Mouse (Mus musculus): ENCODE results near the gene Cux1. TPM values are rescaled to one million over a fixed set of nuclear protein-coding genes. Genes with fewer than 3 reads are reported as not detected.

The Cux1 gene
- total RNA-seq, 2 experiments from 2014 or later, result 34.5 to 36.4 TPM

GRCm38 (mm10) chr5:136335681-136336080 is 231.6 kb downstream of the Cux1 start:
- no peak for DNase-seq (ENCODE audit: low spot score in 2 of 2)
- TF ChIP-seq CTCF (conservative IDR thresholded peaks at IDR 0.05), result no peak
- Histone ChIP-seq H3K27ac (no peak overlapping the region), H3K4me3 (no peak overlapping the region)

- Histone ChIP-seq H3K4me3 (no peak overlapping the region), H3K27ac (no peak overlapping the region)
- DNase-seq (ENCODE audit: low spot score in 2 of 2), result no peak
- no peak for TF ChIP-seq CTCF (conservative IDR thresholded peaks at IDR 0.05)
Observed at GRCm38 (mm10) chr5:136334780-136335179, 232.5 kb downstream of the Cux1 start.

DNA sequence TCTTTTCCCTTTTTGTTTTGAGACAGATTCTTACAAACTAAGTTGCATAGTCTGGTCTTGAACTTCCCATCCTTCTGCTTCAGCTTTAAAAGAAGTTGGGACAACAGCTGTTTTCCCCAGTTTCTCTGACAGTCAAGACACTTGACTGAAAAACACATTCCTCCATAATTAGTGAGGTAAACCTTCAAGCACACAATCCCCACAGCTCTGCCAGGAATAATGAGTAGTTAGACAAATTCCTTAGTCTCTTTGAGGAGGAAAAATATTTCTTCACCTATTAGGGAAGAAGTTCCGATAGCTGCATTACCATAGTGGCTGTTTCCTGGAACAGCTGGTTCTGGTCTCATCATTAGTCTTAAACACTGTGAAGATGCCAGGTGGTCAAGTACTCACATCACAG is 233.2 kb downstream of the Cux1 start:
- TF ChIP-seq CTCF (conservative IDR thresholded peaks at IDR 0.05), result no peak
- no peak overlapping the region for H3K27ac ChIP-seq
- no peak overlapping the region for H3K4me3 ChIP-seq
- no peak for DNase-seq (ENCODE audit: low spot score in 2 of 2)

- no peak for TF ChIP-seq CTCF (conservative IDR thresholded peaks at IDR 0.05)
- DNase-seq (ENCODE audit: low spot score in 2 of 2), result no peak
- H3K27ac ChIP-seq, result no peak overlapping the region
- no peak overlapping the region for H3K4me3 ChIP-seq
Observed at GRCm38 (mm10) chr5:136332786-136333462, 234.4 kb downstream of the Cux1 start.

DNA sequence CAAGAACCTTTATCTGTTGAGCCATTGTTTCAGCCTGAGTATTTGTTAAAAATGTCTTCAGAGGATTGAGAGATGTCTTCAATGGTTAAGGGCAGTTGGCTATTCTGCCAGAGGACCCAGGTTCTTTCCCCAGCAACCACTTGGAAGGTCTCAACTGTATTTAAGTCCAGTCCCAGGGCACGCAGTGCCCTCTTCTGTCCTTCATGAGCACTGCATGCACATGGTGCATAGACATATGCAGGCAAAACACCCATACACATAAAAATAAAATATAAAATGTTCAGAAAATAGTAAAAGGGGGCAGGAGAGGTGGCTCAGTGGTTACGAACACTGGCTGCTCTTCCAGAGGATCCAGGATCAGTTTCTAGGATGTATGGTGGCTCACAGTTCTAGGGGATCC is 239.6 kb downstream of the Cux1 start:
- no peak for DNase-seq (ENCODE audit: low spot score in 2 of 2)
- H3K27ac ChIP-seq, result no peak overlapping the region
- peak; percentile 56 for TF ChIP-seq CTCF (conservative IDR thresholded peaks at IDR 0.05)
- no peak overlapping the region for H3K4me3 ChIP-seq

DNA sequence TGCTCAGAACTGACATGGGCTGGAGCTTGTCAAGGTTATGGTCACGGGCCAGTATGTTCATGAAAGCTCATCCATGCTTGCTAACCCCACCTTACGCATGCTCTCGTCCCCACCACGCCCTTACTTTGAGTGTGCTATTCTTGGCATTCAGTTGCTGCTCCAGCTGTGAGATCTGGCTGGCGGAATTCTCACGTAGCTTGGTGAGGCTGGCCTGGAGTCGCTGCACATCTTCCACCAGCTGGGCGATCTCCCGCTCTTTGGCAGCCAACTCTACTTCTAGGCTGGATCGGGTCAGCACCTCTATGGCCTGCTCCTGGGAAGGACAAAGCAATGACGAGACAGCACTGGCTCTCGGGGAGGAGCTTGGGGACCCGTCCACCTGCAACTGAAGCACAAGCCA is 240.7 kb downstream of the Cux1 start:
- no peak overlapping the region for H3K4me3 ChIP-seq
- TF ChIP-seq CTCF (conservative IDR thresholded peaks at IDR 0.05), result no peak
- DNase-seq (ENCODE audit: low spot score in 2 of 2), result no peak
- H3K27ac ChIP-seq, result no peak overlapping the region

GRCm38 (mm10) chr5:136324506-136324905 is 242.8 kb downstream of the Cux1 start:
- no peak overlapping the region for H3K27ac ChIP-seq
- no peak overlapping the region for H3K4me3 ChIP-seq
- no peak for TF ChIP-seq CTCF (conservative IDR thresholded peaks at IDR 0.05)
- no peak for DNase-seq (ENCODE audit: low spot score in 2 of 2)

- TF ChIP-seq CTCF (conservative IDR thresholded peaks at IDR 0.05), result peak; percentile 65
- no peak overlapping the region for H3K27ac ChIP-seq
- no peak overlapping the region for H3K4me3 ChIP-seq
- DNase-seq (ENCODE audit: low spot score in 2 of 2), result no peak
Observed at GRCm38 (mm10) chr5:136321378-136321777, 245.9 kb downstream of the Cux1 start.

- no peak for TF ChIP-seq CTCF (conservative IDR thresholded peaks at IDR 0.05)
- DNase-seq (ENCODE audit: low spot score in 2 of 2), result no peak
- Histone ChIP-seq H3K27ac (no peak overlapping the region), H3K4me3 (no peak overlapping the region)
Observed at GRCm38 (mm10) chr5:136312566-136312965, 254.7 kb downstream of the Cux1 start.

GRCm38 (mm10) chr5:136312166-136312565 is 255.1 kb downstream of the Cux1 start:
- no peak for TF ChIP-seq CTCF (conservative IDR thresholded peaks at IDR 0.05)
- H3K27ac ChIP-seq, result no peak overlapping the region
- DNase-seq (ENCODE audit: low spot score in 2 of 2), result no peak

DNA sequence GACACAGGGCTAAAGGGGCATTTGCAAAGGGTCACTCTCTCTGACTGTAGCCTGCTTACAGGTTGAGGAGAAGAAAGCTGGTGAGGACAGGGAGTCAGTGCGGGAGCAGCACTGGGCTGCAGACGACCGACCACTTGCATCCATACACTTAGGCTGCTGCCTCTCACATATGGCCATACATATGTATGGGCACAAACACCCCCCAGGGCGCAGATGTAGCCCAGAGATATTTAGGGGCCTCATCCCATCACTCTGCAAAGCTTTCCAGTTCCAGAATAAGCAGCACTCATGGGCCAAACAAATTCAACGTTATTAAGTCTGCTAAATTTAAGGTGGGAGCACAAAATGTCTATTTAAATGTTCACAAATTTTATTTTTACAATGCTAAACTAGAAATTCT is 261.0 kb downstream of the Cux1 start:
- no peak for DNase-seq (ENCODE audit: low spot score in 2 of 2)
- TF ChIP-seq CTCF (conservative IDR thresholded peaks at IDR 0.05), result no peak
- Histone ChIP-seq H3K4me3 (no peak overlapping the region), H3K27ac (no peak overlapping the region)

More at GRCm38 (mm10) chr5:136312166-136312565, 255.1 kb downstream of the Cux1 start:
- H3K4me3 ChIP-seq, result no peak overlapping the region

DNA sequence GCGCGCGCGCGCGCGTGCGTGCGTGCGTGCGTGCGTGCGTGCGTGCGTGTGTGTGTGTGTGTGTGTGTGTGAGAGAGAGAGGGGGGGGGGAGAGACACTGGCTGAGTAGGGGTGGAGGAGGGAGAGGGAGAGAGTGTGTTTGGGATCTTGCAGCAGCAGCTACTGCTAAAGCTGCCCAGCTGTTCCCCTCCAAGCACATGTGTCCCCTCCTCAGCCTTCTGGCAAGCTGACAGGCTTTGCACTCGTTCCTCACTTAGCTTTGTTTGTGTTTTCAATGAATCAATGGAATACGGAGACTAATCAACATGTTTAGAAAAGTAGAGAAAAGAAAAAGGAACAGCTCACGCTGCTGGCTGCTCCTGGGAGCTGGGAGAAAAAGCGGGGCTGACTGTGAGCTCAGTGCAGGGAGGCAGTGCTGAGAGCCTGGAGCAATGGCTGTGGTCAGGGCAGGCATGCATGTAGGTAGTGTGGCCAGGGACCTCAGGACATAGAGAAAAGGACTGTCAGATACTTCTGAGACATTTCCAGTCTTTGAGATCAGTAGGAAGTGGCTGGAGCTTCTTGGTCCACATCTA is 263.8 kb downstream of the Cux1 start:
- no peak for TF ChIP-seq CTCF (conservative IDR thresholded peaks at IDR 0.05)
- no peak for DNase-seq (ENCODE audit: low spot score in 2 of 2)
- Histone ChIP-seq H3K4me3 (no peak overlapping the region), H3K27ac (no peak overlapping the region)

DNA sequence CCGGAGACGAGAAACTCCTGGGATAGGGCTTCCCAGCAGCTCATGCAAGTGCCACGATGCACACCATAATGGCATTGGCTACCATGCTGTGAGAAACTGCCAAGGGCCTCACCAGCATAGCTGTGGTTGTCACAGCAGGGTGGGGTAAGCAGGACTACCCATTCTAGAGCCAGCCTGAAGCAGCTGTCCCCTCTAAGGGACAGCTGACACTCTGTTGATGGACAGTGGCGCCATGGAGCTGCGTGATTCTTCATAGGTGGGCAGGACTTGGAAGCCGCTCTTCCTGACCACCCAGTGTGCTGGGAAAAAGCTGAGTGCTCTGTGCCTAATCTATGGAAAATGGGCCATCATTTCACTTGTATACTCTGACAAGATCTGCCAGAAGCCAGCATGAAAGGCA is 266.4 kb downstream of the Cux1 start:
- no peak for DNase-seq (ENCODE audit: low spot score in 2 of 2)
- TF ChIP-seq CTCF (conservative IDR thresholded peaks at IDR 0.05), result no peak

GRCm38 (mm10) chr5:136297691-136298090 is 269.6 kb downstream of the Cux1 start:
- Histone ChIP-seq H3K4me3 (no peak overlapping the region), H3K27ac (no peak overlapping the region)
- no peak for DNase-seq (ENCODE audit: low spot score in 2 of 2)
- no peak for TF ChIP-seq CTCF (conservative IDR thresholded peaks at IDR 0.05)

More for the DNA sequence above, 266.4 kb downstream of the Cux1 start:
- Histone ChIP-seq H3K27ac (no peak overlapping the region), H3K4me3 (no peak overlapping the region)
